Mouse (Mus musculus) embryo, embryonic 11.5 days (tissue): ENCODE data around the gene Gm11562.
A peak's percentile ranks its signal among the peaks of the same experiment; 100 is the strongest.

Experiments used
- DNase-seq: peaks from one replicate; pipeline ENCODE4 v3.0.0-alpha.2; 2012; ENCODE audit warnings: low read depth, low spot score

Gene Gm11562

DNA sequence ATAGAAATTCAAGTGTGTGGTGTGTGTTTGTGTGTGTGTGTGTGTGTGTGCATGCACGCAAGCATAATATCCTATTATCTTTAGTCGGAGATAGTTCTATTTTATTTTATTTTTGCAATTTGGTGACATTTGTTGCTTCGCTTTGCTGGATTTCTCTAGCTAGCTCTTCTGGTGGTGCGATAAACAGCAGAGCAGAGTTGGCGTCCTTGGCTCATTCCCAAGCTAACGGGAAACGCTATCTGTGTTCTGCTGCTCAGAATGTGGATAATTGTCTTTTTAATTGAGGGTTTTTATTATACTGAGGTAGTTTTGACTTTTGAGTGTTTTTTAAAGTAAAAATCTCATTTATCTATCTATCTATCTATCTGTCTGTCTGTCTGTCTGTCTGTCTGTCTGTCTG, 35.1 kb downstream of the Gm11562 start:
- no peak for DNase-seq

DNA sequence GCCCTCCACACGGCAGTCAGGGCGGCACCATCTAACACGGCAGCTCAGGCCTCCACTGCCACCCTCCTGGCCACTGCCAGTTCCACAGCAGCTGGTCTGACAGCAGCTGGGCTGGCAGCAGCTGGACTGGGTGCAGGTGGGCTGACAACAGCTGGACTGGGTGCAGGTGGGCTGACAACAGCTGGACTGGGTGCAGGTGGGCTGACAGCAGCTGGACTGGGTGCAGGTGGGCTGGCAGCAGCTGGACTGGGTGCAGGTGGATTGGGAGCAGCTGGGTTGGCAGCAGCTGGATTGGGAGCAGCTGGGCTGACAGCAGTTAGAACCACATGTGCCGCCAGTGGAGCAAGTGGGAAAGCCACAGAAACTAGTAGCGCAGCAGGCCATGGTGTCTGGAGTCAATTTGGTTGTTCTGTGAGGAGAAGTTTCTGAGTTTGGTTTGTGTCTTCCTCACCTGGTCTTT, 37.0 kb downstream of the Gm11562 start, which contains the start of gene Krtap1-4:
Gene Krtap1-4 (minus strand): TSS at position 410 of the 460 bp plus-strand sequence.
- DNase-seq, result no peak

DNA sequence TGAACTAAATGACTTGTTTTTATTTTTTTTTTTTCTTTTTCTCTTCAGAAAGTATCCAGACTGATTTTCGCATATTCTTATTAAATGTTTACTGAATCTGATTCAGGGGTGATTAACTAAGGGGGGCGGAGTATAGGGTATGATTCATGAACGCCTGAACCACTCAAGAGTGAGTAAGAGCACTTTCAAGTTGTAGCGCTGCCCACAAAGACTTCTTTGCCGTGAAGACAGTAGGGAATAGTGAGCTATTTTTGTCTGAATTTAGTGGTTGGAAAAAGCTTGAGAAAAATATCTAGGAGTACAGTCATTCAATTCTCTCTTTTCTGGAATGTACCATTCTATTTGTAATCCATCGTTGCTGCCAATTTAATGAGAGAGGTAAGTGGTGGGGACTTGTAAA, 38.7 kb downstream of the Gm11562 start:
- no peak for DNase-seq

DNA sequence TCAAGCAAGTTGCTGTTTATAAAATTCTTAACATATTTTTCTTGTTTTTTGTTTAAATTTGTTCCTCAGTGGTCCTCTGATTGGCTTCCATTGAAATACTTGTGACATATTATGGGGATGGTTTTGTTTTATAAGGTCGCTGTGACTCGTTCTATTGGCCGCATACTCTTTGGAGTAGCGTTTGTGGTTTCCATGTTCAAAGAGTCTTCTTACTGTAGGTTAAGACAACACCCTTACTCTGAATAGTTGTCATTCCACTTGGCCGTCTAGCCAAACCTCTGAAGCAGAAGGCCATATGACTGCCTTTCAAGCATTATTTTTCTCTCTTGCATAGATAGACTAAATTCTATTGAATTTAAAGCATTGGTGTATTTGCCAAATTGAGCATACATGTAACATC, 39.2 kb downstream of the Gm11562 start:
- DNase-seq, result no peak

DNA sequence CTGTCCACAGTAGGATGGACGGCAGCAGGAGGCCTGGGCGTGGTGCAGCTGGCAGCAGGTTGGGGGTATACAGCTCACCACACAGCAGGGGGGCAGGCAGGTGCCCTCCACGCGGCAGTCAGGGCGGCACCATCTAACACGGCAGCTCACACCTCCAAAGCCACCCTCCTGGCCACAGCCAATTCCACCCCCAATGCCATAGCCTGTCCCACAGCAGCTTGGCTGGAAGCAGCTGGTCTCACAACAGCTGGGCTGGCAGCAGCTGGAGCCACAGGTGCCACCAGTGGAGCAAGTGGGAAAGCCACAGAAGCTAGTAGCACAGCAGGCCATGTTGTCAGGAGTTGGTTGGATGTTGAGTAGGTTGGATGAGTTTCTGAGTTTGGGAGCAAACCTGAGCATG, 39.6 kb downstream of the Gm11562 start, which contains the start of gene Krtap1-5:
Gene Krtap1-5 (minus strand): TSS at position 381 of the 400 bp plus-strand sequence.
- DNase-seq, result no peak

DNA sequence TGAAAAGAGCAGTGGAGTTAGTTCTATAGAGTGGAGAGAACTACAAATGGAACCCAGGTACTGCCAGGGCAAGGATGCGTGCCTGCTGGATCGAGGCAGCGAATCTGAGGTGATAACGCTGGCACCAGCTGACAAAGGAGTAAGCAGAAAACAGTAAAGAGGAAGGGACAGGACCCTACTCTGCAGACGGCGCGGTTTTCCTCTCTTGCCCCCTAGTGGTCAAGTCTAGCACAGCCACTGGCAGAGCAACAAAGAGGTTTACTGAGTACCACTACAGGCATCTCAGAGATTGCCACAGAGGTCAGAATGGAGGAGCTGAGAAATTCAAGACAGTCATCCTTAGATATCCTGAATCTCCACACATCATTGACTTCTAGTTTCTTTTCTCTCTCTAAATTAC, 46.1 kb downstream of the Gm11562 start:
- peak; percentile 58 for DNase-seq

DNA sequence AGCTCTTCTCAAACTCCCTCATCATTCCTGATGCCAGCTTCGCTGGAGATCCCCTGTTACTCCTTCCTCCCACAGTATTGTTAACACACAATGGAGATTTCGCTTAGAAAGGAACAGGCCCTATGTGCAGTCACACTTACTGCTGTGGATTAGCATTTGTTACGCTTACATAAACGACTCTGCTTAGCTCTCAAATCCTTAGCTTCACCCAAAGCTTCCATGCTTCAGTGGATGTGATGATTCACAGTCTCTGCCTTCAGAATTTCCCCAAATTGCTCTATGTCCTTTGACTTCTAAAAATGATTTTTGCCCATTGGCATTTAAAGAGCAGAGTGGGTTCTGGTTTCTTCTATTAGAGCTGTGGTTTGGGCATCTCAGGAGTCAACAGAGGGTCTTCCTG, 47.1 kb downstream of the Gm11562 start:
- no peak for DNase-seq
